Mouse (Mus musculus) MEL (cell line): ENCODE data around the gene Stk11ip. TPM values are rescaled to one million over a fixed set of nuclear protein-coding genes. Genes with fewer than 3 reads are reported as not detected.

ENCODE experiments used
- DNase-seq: peaks from one replicate; pipeline ENCODE4 v3.0.0; 2011; ENCODE audit warnings: low read depth, low spot score
- H3K27ac ChIP-seq: 2 replicates; pipeline ENCODE4 v1.5.1; 2012; ENCODE audit warnings: low read depth, mild to moderate bottlenecking, control low read depth, low read length, moderate library complexity; ENCODE audit not compliant: control insufficient read depth
- H3K27me3 ChIP-seq, 2 experiments: fragments of 150-350 bp in 1 of 2; sonication (generic) in 1 of 2; 2 replicates each; pipeline ENCODE4 v1.6.1; 2012; ENCODE audit warnings: low read length in 2 of 2, mild to moderate bottlenecking in 2 of 2, improper control_type of control experiment in 1 of 2, moderate library complexity in 1 of 2; ENCODE audit not compliant: insufficient read depth in 2 of 2, control insufficient read depth in 1 of 2
- H3K36me3 ChIP-seq, 2 experiments: 2 replicates each; pipeline ENCODE4 v1.6.1; 2012 to 2014; ENCODE audit warnings: low read length in 2 of 2, improper control_type of control experiment in 1 of 2, inconsistent platforms in 1 of 2, mild to moderate bottlenecking in 1 of 2; ENCODE audit not compliant: insufficient read depth in 2 of 2, control insufficient read depth in 1 of 2
- H3K4me1 ChIP-seq, 2 experiments: fragments of 150-350 bp in 1 of 2; sonication (generic) in 1 of 2; 2 replicates each; pipeline ENCODE4 v1.6.1; 2012; ENCODE audit warnings: low read length in 2 of 2, improper control_type of control experiment in 1 of 2, mild to moderate bottlenecking in 1 of 2; ENCODE audit not compliant: insufficient read depth in 2 of 2, control insufficient read depth in 1 of 2
- H3K4me3 ChIP-seq, 2 experiments: fragments of 150-350 bp in 1 of 2; sonication (generic) in 1 of 2; 2 replicates each; pipeline ENCODE4 v1.5.1; 2012; ENCODE audit warnings: low read depth in 2 of 2, low read length in 2 of 2, mild to moderate bottlenecking in 2 of 2, moderate library complexity in 2 of 2, control low read depth in 1 of 2, improper control_type of control experiment in 1 of 2; ENCODE audit not compliant: control insufficient read depth in 1 of 2, insufficient read depth in 1 of 2
- H3K79me2 ChIP-seq: 2 replicates; pipeline ENCODE4 v1.6.1; 2012; ENCODE audit warnings: mild to moderate bottlenecking, low read length, moderate library complexity; ENCODE audit not compliant: control insufficient read depth, poor library complexity, insufficient read depth
- H3K9ac ChIP-seq: 2 replicates; pipeline ENCODE4 v1.6.1; 2012; ENCODE audit warnings: low read depth, mild to moderate bottlenecking, control low read depth, low read length, moderate library complexity; ENCODE audit not compliant: control insufficient read depth, poor library complexity, severe bottlenecking
- H3K9me3 ChIP-seq: fragments of 150-350 bp; sonication (generic); replicated peaks from 2 replicates; pipeline ENCODE4 v1.6.1; 2012; ENCODE audit warnings: mild to moderate bottlenecking, low read length, improper control_type of control experiment, moderate library complexity; ENCODE audit not compliant: insufficient read depth
- BHLHE40 ChIP-seq: IDR thresholded peaks from 2 replicates; pipeline ENCODE4 v1.6.1; 2012; ENCODE audit warnings: low read depth, mild to moderate bottlenecking, inconsistent platforms, low read length, improper control_type of control experiment, borderline replicate concordance
- CHD2 ChIP-seq: IDR thresholded peaks from 2 replicates; pipeline ENCODE4 v1.6.1; 2011; ENCODE audit warnings: low read length, improper control_type of control experiment
- CTCF ChIP-seq, 3 experiments: IDR thresholded peaks in 2 of 3; conservative IDR thresholded peaks in 1 of 3; 2 replicates each; pipeline ENCODE4 v1.5.1; 2011 to 2012; ENCODE audit warnings: low read length in 3 of 3, low read depth in 2 of 3, mild to moderate bottlenecking in 2 of 3, improper control_type of control experiment in 1 of 3, inconsistent platforms in 1 of 3, mixed read lengths in 1 of 3, moderate library complexity in 1 of 3; ENCODE audit not compliant: control insufficient read depth in 1 of 3, insufficient read depth in 1 of 3, poor library complexity in 1 of 3, severe bottlenecking in 1 of 3
- E2F4 ChIP-seq: IDR thresholded peaks from 2 replicates; pipeline ENCODE4 v1.6.1; 2011; ENCODE audit warnings: low read depth, low read length, improper control_type of control experiment, borderline replicate concordance
- GABPA ChIP-seq: IDR thresholded peaks from 2 replicates; pipeline ENCODE4 v1.6.1; 2012; ENCODE audit warnings: low read depth, mild to moderate bottlenecking, inconsistent platforms, low read length, improper control_type of control experiment, moderate library complexity
- HCFC1 ChIP-seq: IDR thresholded peaks from 2 replicates; pipeline ENCODE4 v1.6.1; 2012; ENCODE audit warnings: low read depth, mild to moderate bottlenecking, inconsistent platforms, low read length, improper control_type of control experiment, moderate library complexity
- JUND ChIP-seq: IDR thresholded peaks from 2 replicates; pipeline ENCODE4 v1.6.1; 2011; ENCODE audit warnings: low read depth, mild to moderate bottlenecking, improper control_type of control experiment, low read length
- KAT2A ChIP-seq: conservative IDR thresholded peaks from 2 replicates; pipeline ENCODE4 v1.6.1; 2012; ENCODE audit warnings: low read depth, low read length, improper control_type of control experiment, inconsistent platforms
- MAZ ChIP-seq: IDR thresholded peaks from 2 replicates; pipeline ENCODE4 v1.6.1; 2012; ENCODE audit warnings: low read depth, mild to moderate bottlenecking, inconsistent platforms, low read length, improper control_type of control experiment
- MXI1 ChIP-seq: IDR thresholded peaks from 2 replicates; pipeline ENCODE4 v1.6.1; 2011; ENCODE audit warnings: mild to moderate bottlenecking, low read depth, low read length, improper control_type of control experiment
- MYB ChIP-seq: IDR thresholded peaks from 2 replicates; pipeline ENCODE4 v1.6.1; 2011; ENCODE audit warnings: mild to moderate bottlenecking, low read depth, low read length, improper control_type of control experiment
- NRF1 ChIP-seq: IDR thresholded peaks from 2 replicates; pipeline ENCODE4 v1.6.1; 2014; ENCODE audit warnings: low read depth, mild to moderate bottlenecking, inconsistent platforms, low read length, improper control_type of control experiment, moderate library complexity; ENCODE audit not compliant: poor library complexity, insufficient read depth, severe bottlenecking
- POLR2A ChIP-seq, 2 experiments: IDR thresholded peaks; 2 replicates each; pipeline ENCODE4 v1.6.1; 2011 to 2012; ENCODE audit warnings: low read length in 2 of 2, mild to moderate bottlenecking in 2 of 2, control low read depth in 1 of 2, improper control_type of control experiment in 1 of 2, low read depth in 1 of 2, moderate library complexity in 1 of 2; ENCODE audit not compliant: control insufficient read depth in 1 of 2, insufficient read depth in 1 of 2, poor library complexity in 1 of 2
- POLR2AphosphoS2 ChIP-seq: IDR thresholded peaks from 2 replicates; pipeline ENCODE4 v1.6.1; 2011; ENCODE audit warnings: low read length, improper control_type of control experiment
- POLR2AphosphoS5 ChIP-seq: IDR thresholded peaks from 2 replicates; pipeline ENCODE4 v1.6.1; 2012; ENCODE audit warnings: low read depth, borderline replicate concordance, mild to moderate bottlenecking, inconsistent platforms, low read length, moderate library complexity, mixed read lengths
- RAD21 ChIP-seq: IDR thresholded peaks from 2 replicates; pipeline ENCODE4 v1.6.1; 2011; ENCODE audit warnings: mild to moderate bottlenecking, low read depth, low read length, improper control_type of control experiment
- RCOR1 ChIP-seq: IDR thresholded peaks from 2 replicates; pipeline ENCODE4 v1.6.1; 2012; ENCODE audit warnings: low read depth, mild to moderate bottlenecking, inconsistent platforms, low read length, improper control_type of control experiment
- SMC3 ChIP-seq: IDR thresholded peaks from 2 replicates; pipeline ENCODE4 v1.6.1; 2011; ENCODE audit warnings: low read depth, low read length, improper control_type of control experiment
- TBP ChIP-seq: IDR thresholded peaks from 2 replicates; pipeline ENCODE4 v1.8.0; 2011; ENCODE audit warnings: low read depth, low read length, improper control_type of control experiment
- TCF12 ChIP-seq: IDR thresholded peaks from 2 replicates; pipeline ENCODE4 v1.6.1; 2014; ENCODE audit warnings: low read depth, mild to moderate bottlenecking, inconsistent platforms, low read length, improper control_type of control experiment, moderate library complexity
- UBTF ChIP-seq: IDR thresholded peaks from 2 replicates; pipeline ENCODE4 v1.6.1; 2012; ENCODE audit warnings: low read depth, mild to moderate bottlenecking, inconsistent platforms, low read length, improper control_type of control experiment, moderate library complexity, borderline replicate concordance; ENCODE audit not compliant: insufficient read depth
- USF1 ChIP-seq: IDR thresholded peaks from 2 replicates; pipeline ENCODE4 v1.6.1; 2014; ENCODE audit warnings: low read depth, mild to moderate bottlenecking, inconsistent platforms, low read length, improper control_type of control experiment, moderate library complexity
- ZKSCAN1 ChIP-seq: IDR thresholded peaks from 2 replicates; pipeline ENCODE4 v1.6.1; 2012; ENCODE audit warnings: low read depth, mild to moderate bottlenecking, inconsistent platforms, low read length, improper control_type of control experiment, moderate library complexity
- ZMIZ1 ChIP-seq: IDR thresholded peaks from 2 replicates; pipeline ENCODE4 v1.6.1; 2012; ENCODE audit warnings: low read depth, mild to moderate bottlenecking, inconsistent platforms, low read length, improper control_type of control experiment, moderate library complexity
- ZNF384 ChIP-seq: IDR thresholded peaks from 2 replicates; pipeline ENCODE4 v1.6.1; 2012; ENCODE audit warnings: low read depth, mild to moderate bottlenecking, inconsistent platforms, low read length, improper control_type of control experiment
- polyA plus RNA-seq, 2 experiments: library from polyadenylated mRNA; stranded (reverse) in 1 of 2; unstranded in 1 of 2; fragments of >175 nt in 1 of 2; fragments of >200 nt in 1 of 2; gene quantifications; 2 replicates each; pipeline versions ENCODE4 v1.2.1 to v1.2.4; 2012; ENCODE audit warnings: low replicate concordance in 2 of 2, low read depth in 1 of 2; ENCODE audit not compliant: insufficient read length in 2 of 2, insufficient read depth in 1 of 2, missing spikeins in 1 of 2
- total RNA-seq: library from RNA; depleted of rRNA; stranded (reverse); fragments of 300-350 nt; gene quantifications from 2 replicates; pipeline ENCODE4 v1.2.3, GENCODE M21; 2012

Stk11ip gene
- total and polyA plus RNA-seq, 3 experiments = 10.2 to 29.4 TPM; not detected in 1

- no peak overlapping the region for H3K4me3 ChIP-seq
- H3K27ac ChIP-seq = no peak overlapping the region
- TF ChIP-seq USF1 (no peak), TBP (no peak), JUND (no peak)
- no peaks in the 10 kb centered on the region for H3K27me3 ChIP-seq
- no peaks in the 10 kb centered on the region for H3K79me2 ChIP-seq
- no peak for DNase-seq
- no peaks in the 10 kb centered on the region for H3K4me1 ChIP-seq
- H3K36me3 ChIP-seq = no peaks in the 10 kb centered on the region
- no peaks in the 10 kb centered on the region for H3K9me3 ChIP-seq
- H3K9ac ChIP-seq = no peak overlapping the region
Observed at GRCm38 (mm10) chr1:75565616-75566015, 44.3 kb downstream of the Stk11ip start.

GRCm38 (mm10) chr1:75570403-75570802 is 49.1 kb downstream of the Stk11ip start:
- Histone ChIP-seq H3K36me3 (no peaks in the 10 kb centered on the region), H3K4me3 (no peak overlapping the region), H3K27ac (no peak overlapping the region)

GRCm38 (mm10) chr1:75572776-75573175 is 51.4 kb downstream of the Stk11ip start:
- H3K79me2 ChIP-seq = no peaks in the 10 kb centered on the region
- H3K36me3 ChIP-seq = no peaks in the 10 kb centered on the region
- no peak for TF ChIP-seq ZMIZ1
- TF ChIP-seq MXI1 = no peak
- no peak for TF ChIP-seq CHD2
- TF ChIP-seq POLR2AphosphoS2 = no peak
- TF ChIP-seq KAT2A = no peak
- no peak for TF ChIP-seq ZNF384
- no peak for TF ChIP-seq MYB
- TF ChIP-seq JUND = no peak
- no peak for TF ChIP-seq HCFC1
- TF ChIP-seq ZKSCAN1 = no peak
- TF ChIP-seq BHLHE40 = no peak
- TF ChIP-seq CTCF (IDR thresholded peaks at IDR 0.05 in 2 of 3, conservative IDR thresholded peaks at IDR 0.05 in 1 of 3; ENCODE audit: control insufficient read depth in 1 of 3, insufficient read depth in 1 of 3, low read depth in 2 of 3, low read length in 3 of 3, poor library complexity in 1 of 3, severe bottlenecking in 1 of 3) = no peak
- TF ChIP-seq RAD21 = no peak
- TF ChIP-seq SMC3 = no peak
- no peak for TF ChIP-seq POLR2AphosphoS5
- no peak for TF ChIP-seq UBTF
- no peak for TF ChIP-seq E2F4
- H3K9me3 ChIP-seq = no peaks in the 10 kb centered on the region
- H3K27me3 ChIP-seq = peaks cover 1 to 6% of the 10 kb centered on the region in 2 experiments; a peak in 3 of 4 replicates
- no peak for DNase-seq
- no peak overlapping the region for H3K4me3 ChIP-seq
- H3K4me1 ChIP-seq = no peaks in the 10 kb centered on the region
- H3K9ac ChIP-seq = no peak overlapping the region
- no peak overlapping the region for H3K27ac ChIP-seq

More at GRCm38 (mm10) chr1:75570403-75570802, 49.1 kb downstream of the Stk11ip start:
- H3K79me2 ChIP-seq = no peaks in the 10 kb centered on the region
- H3K4me1 ChIP-seq = no peaks in the 10 kb centered on the region
- H3K9me3 ChIP-seq = no peaks in the 10 kb centered on the region
- no peak overlapping the region for H3K9ac ChIP-seq
- DNase-seq = no peak
- TF ChIP-seq POLR2AphosphoS2 (no peak), ZKSCAN1 (no peak), MAZ (no peak), UBTF (no peak), NRF1 (no peak), TCF12 (no peak), E2F4 (no peak), GABPA (no peak), KAT2A (no peak), RCOR1 (no peak), MXI1 (no peak), CTCF (IDR thresholded peaks at IDR 0.05 in 2 of 3, conservative IDR thresholded peaks at IDR 0.05 in 1 of 3; ENCODE audit: control insufficient read depth in 1 of 3, insufficient read depth in 1 of 3, low read depth in 2 of 3, low read length in 3 of 3, poor library complexity in 1 of 3, severe bottlenecking in 1 of 3) (no peak), POLR2AphosphoS5 (no peak), RAD21 (no peak), POLR2A (IDR thresholded peaks at IDR 0.05; ENCODE audit: control insufficient read depth in 1 of 2, insufficient read depth in 1 of 2, low read depth in 1 of 2, low read length in 2 of 2, poor library complexity in 1 of 2) (no peak)
- peaks cover 1 to 6% of the 10 kb centered on the region in 2 experiments; a peak in 3 of 4 replicates for H3K27me3 ChIP-seq
